Mouse (Mus musculus): Measurements from ENCODE around the gene Psmf1.

DNA sequence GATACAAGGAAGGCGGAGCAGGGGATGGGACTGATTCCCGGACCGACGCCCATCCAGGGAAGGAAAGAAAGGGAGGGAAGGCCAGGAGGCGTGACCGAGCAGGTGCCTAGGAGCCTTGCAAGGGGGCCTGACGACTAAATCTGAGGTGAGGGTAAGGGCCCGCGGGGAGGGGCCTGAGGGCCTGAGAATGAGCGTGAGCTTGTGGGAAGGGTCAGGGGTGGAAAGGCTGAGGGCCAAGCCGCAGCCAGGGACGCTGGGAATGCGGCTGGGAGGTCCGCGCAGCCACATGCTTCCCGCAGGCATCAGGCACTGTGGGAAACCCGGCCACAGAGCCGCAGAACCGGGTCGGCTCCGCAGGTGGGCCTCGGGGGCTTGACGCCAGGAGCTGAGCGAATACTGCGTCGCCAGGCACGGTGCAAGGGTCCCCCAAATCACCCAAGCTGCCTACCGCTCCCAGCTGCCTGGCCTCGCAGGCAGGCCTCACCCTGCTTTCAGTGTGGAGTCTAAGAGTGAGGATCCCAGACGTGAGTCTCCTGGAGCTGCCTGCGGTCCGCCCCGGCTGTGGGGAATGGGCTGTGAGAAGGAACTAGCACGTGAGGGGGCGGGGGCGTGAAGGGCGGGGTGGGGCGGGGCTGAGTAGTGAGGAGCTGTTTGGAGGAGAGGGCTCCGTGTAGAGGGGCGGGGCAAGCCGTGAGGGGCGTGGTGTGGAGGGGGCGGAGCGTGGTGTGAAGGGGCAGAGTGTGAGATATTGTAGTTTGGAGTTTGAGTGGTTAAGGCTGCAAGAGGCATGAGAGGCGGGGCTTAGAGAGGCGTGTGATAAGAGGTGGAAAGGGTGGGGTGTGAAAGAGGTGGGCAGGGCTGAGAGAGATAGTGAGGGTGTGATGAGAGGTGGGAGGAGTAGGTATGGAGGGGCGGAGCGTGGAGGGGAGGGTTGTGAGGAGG is 73.7 kb downstream of the Psmf1 start:
- TF ChIP-seq GATA1 (IDR thresholded peaks at IDR 0.05; ENCODE audit: low read length) (no peak), TAL1 (IDR thresholded peaks at IDR 0.05; ENCODE audit: low read length) (no peak)
